Mouse (Mus musculus): Measurements from ENCODE around the gene Adcy10.

Adcy10 gene

DNA sequence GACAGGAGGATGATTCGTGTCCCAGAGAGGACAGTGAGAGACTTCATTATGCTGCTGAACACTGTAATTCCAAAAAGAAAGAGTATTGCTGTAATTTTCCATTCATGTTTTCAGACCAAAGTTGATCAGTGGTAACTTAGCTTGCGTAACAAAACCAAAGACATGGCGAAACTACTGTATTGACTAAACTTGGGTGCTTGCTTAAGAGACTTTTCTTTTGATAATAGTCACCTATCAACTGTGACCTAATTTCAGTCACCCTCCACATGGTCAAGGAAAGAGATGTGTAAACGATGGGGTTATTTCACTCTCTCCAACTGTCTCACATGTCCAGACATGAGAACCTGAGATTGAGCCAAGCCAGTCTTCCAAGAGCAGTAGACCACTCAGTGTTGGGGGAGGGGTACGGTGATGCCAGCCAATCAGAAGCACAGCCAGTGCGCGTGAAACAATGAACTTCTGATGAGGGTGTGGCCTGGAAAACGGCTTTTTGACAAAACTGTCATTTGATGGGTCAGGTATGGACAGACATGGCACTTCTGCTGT lies at the start of gene Adcy10:
Gene Adcy10, plus strand, starts transcription at position 496 of the 546 bp plus-strand sequence.
- in situ Hi-C loops (cut with MboI, MseI), result no loop called here

DNA sequence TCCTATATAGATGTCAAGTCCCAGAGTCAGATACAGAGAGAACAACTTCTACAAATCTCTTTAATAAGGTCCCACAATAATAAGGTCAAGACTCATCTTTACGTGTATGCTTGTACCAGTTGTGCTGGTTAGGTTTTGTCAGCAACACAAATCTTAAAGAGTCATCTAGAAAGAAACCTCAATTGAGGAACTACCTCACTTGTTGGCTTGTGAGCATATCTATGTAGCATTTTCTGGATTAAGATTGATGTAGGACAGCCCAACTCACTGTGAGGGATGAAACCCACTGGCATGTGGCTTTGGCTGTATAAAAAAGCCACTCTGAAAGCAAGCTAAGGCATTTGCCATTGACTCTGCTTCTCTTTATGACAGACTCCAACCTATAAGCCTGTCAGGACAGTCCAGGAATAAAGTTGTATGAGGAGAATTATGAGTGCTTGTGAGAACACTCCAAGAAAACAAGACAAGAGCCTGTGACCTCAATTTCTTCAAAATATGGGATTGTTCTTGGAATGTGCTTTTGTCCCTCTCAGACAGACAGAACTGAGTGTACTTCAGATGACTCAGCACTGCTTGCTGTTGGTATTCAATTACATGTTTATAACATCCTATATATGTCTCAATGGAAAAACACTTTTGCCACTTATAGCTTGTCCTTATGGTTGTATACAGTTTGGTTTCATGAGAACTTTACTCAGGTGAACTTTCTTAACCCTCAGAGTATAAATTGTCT lies 46.5 kb upstream of the Adcy10 start:
- in situ Hi-C loops (cut with MboI, MseI), result no loop called here

DNA sequence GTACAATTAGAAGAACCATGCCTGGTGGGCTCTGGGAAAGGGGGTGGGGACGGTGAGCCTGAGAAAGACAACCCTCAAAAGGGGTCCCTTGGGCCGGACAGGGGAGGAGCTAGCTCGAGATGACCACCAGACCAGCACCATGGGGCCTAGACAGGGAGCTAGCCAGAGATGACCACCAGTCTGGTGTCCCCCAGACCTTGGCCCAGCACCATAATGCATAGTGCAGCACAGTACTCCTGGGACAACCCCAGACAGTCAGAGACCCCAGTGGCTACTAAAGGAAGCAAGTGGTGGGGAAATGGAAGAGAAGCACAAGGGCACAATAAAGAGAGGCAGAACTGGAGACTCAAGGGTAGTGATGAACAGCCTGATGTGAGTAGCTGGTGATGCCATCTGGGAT lies 44.2 kb upstream of the Adcy10 start:
- in situ Hi-C loops (cut with MboI, MseI), result no loop called here

GRCm38 (mm10) chr1:165441201-165441600 lies 43.8 kb upstream of the Adcy10 start:
- in situ Hi-C loops (cut with MboI, MseI), result no loop called here

DNA sequence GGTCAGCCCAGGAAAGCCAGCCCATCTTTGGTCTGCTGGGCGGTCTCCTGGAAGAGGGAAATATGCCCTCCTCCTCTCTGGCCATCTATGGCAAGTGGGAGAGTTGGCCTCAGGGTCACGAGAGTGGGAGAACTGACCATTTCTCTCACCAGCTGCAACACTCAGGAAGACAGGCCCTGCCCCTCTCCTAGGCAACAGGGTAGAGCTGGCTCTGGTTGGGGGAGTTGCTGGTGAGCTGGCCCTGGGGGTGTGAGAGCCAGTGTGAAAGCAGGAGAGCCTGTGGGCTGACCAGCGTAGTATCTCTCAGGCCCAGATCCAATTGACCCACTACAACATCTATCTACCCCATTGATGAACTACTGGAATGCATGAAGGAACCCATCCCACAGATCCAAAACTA lies 43.3 kb upstream of the Adcy10 start:
- in situ Hi-C loops (cut with MboI, MseI), result no loop called here

- in situ Hi-C loops (cut with MboI, MseI), result no loop called here
These were observed 25.9 kb upstream of the Adcy10 start for GRCm38 (mm10) chr1:165459041-165459502.

- in situ Hi-C loops (cut with MboI, MseI), result no loop called here
These were observed 25.3 kb upstream of the Adcy10 start for GRCm38 (mm10) chr1:165459503-165460181.

DNA sequence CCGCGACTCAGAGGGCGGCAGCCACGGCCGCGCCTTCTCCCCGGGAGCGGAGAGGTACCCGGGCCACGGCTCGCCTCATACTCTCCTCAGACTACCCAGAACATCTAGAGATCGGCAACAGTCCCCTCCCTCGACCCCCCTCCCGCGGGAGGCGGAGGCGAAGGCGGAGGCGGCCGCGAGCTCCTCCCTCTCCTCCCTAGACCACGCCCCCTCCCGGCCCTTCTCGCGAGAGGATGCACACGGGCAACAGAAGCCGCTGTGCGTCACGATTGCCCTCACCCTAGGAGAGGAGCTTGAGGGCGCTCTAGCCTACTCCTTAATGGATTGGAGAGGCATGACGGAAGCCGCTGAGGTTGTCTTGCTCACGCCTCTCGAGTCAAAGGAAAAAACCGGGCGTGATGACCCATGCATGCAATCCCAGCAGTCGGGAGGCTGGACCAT lies 24.6 kb upstream of the Adcy10 start, which contains the start of the genes Dcaf6 and Mpc2:
Gene Dcaf6, minus strand, starts transcription at position 116 of the 441 bp plus-strand sequence.
Gene Mpc2, plus strand, starts transcription at position 278 of the 441 bp plus-strand sequence.
- in situ Hi-C loops (cut with MboI, MseI), result no loop called here

DNA sequence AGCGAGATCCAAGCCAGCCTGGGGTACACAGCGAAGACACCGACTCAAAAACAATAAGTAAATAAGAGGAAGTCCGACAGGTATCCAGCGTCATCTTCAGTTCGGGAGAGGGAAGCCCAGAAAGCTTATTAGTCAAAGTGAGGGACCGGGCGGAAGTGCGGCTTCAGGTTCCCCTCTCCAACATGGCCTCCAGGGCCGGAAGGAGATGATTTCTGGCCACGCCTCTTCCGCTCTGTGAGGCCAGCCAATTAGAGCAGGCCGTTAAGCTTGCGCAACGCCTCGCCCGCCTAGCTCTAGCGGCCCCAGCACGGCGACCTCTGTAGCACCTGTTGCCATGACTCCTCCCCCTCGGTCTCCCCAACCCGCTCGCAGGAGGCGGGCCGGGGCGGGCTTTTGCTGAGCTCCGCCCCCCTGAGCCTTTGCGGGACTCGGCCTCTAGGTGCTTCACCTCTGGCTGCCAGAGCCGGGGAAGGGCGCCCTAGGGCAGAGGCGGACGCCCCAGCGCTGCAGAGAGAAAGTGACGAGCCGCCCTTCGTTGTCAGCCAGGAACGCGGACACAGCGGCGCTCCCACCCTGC lies 24.1 kb upstream of the Adcy10 start:
- in situ Hi-C loops (cut with MboI, MseI), result no loop called here

DNA sequence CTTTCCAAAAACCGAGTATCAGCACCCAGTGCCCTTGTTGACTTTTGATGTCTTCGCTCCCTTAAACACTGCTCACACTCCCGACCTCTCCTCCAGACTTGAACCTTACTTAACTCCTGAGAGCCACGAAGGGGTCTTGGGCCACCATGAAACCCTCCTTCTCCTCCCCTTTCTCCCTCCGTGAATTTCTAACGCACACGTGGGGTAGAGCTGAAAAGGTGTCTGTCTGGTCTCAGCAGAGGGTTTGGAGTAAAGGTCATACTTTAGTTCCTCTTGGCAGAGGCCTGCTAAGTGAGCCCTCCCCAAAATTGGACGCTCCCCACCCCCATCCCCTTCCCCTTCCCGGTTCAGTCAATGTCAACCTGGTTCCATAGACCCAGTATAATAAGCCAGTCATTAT lies 23.3 kb upstream of the Adcy10 start:
- in situ Hi-C loops (cut with MboI, MseI), result no loop called here

GRCm38 (mm10) chr1:165462861-165463260 lies 22.1 kb upstream of the Adcy10 start:
- in situ Hi-C loops (cut with MboI, MseI), result no loop called here

- in situ Hi-C loops (cut with MboI, MseI), result no loop called here
These were observed 20.4 kb upstream of the Adcy10 start for GRCm38 (mm10) chr1:165464574-165464973.

- in situ Hi-C loops (cut with MboI, MseI), result loop anchor here (5.0 kb wide), 1 partner anchor 173 kb away; no protein-coding TSS in a partner anchor
These were observed 16.0 kb upstream of the Adcy10 start for GRCm38 (mm10) chr1:165468971-165469370.

GRCm38 (mm10) chr1:165469717-165470116 lies 15.3 kb upstream of the Adcy10 start:
- in situ Hi-C loops (cut with MboI, MseI), result loop anchor here (5.0 kb wide), 1 partner anchor 173 kb away; no protein-coding TSS in a partner anchor

- in situ Hi-C loops (cut with MboI, MseI), result no loop called here
These were observed 13.5 kb upstream of the Adcy10 start for GRCm38 (mm10) chr1:165471490-165471889.

GRCm38 (mm10) chr1:165486108-165486507 lies 1.1 kb downstream of the Adcy10 start:
- in situ Hi-C loops (cut with MboI, MseI), result no loop called here

GRCm38 (mm10) chr1:165489197-165489596 lies 4.2 kb downstream of the Adcy10 start:
- in situ Hi-C loops (cut with MboI, MseI), result no loop called here

- in situ Hi-C loops (cut with MboI, MseI), result no loop called here
These were observed 13.9 kb downstream of the Adcy10 start for GRCm38 (mm10) chr1:165498856-165499255.

DNA sequence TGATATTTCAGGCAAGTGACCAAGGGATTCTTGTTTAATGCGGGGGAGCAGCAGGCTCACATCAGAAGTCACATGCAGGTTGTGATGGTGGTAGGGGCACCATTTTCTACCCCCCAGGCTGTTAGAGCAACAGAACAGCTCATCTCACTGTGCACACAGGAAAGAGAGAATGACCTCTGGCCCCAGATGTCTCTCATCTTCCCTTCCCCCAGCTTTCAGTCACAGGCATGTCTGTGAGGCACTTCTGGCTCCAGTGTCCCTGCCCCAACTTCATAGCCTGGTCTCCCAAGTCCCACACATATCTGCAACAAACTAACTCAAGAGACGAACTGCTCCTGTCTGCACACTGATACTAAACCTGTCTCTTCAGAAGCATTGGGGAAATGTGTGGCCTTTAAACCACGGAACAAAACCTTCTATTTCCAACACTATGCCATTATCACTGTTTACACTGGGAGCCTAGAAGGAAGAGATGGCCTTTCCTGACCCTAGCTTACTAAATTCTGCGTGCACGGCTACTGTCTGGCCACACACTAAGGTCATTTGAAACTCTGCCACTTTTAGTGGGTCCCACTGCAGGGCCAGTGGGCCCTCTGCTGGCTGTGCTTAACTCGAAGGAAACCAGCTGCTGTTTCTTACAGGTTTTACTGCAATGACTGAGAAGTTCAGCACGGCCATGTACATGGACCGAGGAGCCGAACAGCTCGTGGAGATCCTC lies 18.5 kb downstream of the Adcy10 start:
- in situ Hi-C loops (cut with MboI, MseI), result no loop called here

DNA sequence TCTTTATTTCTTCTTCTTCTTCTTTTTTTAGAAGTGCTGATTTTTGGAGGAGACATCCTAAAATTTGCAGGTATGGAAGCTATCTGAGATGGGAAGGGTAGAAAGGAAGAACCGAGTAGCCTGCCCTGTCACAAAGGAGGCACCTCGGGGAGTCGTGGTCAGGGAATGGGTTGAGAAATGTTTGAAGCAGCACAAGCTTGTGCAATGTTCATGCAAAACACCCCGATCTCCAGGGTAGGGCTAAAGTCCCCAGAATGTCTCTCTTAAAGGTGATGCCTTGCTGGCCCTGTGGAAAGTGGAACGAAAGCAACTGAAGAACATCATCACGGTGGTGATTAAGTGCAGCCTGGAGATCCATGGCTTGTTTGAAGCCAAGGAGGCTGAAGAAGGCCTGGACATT lies 21.3 kb downstream of the Adcy10 start:
- in situ Hi-C loops (cut with MboI, MseI), result no loop called here

GRCm38 (mm10) chr1:165510161-165510560 lies 25.2 kb downstream of the Adcy10 start:
- in situ Hi-C loops (cut with MboI, MseI), result no loop called here
